Mouse (Mus musculus): Measurements from ENCODE around the gene Gabarapl2.

DNA sequence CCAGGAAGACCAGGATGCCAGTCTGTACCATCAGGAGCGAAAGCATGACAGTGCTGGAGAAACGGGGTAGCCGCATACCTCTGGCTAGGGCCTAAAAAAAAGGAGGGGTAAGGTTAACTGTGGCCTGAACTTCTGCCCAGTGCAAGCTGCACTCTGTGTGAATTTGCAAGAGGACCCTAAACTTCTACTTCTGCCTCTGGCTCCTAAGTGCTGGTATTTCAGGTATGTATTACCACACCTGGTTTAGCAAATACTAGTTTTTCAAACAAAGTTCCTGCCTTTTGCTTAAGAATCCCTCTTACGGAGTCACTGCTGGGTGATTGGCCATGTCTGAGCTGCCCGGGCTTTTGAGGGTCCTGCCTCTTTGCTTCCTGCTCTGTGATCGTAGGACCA lies 49.6 kb upstream of the Gabarapl2 start:
- TF ChIP-seq CTCF (IDR thresholded peaks at IDR 0.05; ENCODE audit: insufficient read depth, low read length) (no peak), POLR2A (IDR thresholded peaks at IDR 0.05; ENCODE audit: borderline replicate concordance, extremely low read depth, low read depth, low read length) (no peak)
